Mouse (Mus musculus) heart, adult 8-10 months (tissue): Measurements from ENCODE around the gene Map7d3. TPM values are rescaled to one million over a fixed set of nuclear protein-coding genes. Genes with fewer than 3 reads are reported as not detected.

Source experiments
- DNase-seq: peaks from one replicate; pipeline ENCODE4 v3.0.0; 2022; ENCODE audit warnings: low spot score
- total RNA-seq, 4 experiments: library from RNA; stranded (reverse); gene quantifications; 2 replicates each; pipeline ENCODE4 v1.2.4; 2022

Gene Map7d3
- under 1 TPM; 0.20 to 0.52 (median 0.38) TPM for total RNA-seq

- no peak for DNase-seq
These were observed at the start of gene Map7d3 for GRCm38 (mm10) chrX:56821765-56822603. Gene Map7d3 (minus strand): TSS chrX:56822326.

DNA sequence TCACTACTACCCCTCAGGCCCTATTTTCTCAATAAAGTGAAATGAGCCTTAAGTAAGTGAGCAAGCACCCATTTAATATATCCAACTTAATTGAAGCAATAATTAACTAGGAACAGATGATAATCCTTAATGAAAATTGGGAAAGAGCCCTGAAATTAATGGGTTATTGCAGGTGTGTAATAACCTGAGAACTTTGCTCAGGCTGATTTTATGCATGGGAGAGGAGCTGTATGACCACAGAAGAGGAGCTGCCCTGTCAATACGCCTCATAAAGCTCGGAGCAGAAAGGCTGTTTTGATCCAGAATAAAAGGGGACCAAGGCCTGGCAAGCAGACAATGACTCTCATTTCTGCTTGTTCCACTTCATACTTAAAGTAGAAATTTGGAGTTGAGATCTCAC, 47.7 kb upstream of the Map7d3 start, which contains the start of gene Adgrg4:
Gene Adgrg4 (plus strand): TSS at position 301 of the 400 bp plus-strand sequence.
- DNase-seq, result no peak

DNA sequence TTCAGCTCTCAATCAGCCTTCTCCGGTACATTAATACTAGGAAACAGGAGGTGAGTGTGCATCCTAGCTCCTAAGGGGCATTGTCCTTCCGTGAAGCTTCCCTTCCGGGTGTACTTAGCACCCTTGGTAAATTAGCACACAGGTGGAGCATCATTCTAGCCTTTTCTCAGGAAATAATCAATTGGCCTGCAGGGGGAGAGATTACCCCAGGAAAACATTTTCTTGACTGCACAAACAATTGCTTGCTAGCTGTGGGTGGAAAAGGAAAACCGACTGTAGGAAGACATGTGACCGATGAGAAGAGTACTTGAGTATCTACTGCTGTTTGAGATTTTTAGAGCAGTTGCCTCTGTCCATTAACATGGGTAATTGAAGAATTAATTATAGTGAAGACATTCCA, 19.1 kb upstream of the Map7d3 start:
- no peak for DNase-seq

- DNase-seq, result peak; percentile 22
These were observed 17.2 kb upstream of the Map7d3 start for GRCm38 (mm10) chrX:56839369-56839768.

- no peak for DNase-seq
These were observed 13.7 kb upstream of the Map7d3 start for GRCm38 (mm10) chrX:56835842-56836241.

- DNase-seq, result no peak
These were observed 5.4 kb upstream of the Map7d3 start for GRCm38 (mm10) chrX:56827492-56827891.

GRCm38 (mm10) chrX:56791268-56791667, 30.9 kb downstream of the Map7d3 start:
- peak; percentile 37 for DNase-seq

GRCm38 (mm10) chrX:56790591-56790990, 31.5 kb downstream of the Map7d3 start:
- DNase-seq, result no peak

DNA sequence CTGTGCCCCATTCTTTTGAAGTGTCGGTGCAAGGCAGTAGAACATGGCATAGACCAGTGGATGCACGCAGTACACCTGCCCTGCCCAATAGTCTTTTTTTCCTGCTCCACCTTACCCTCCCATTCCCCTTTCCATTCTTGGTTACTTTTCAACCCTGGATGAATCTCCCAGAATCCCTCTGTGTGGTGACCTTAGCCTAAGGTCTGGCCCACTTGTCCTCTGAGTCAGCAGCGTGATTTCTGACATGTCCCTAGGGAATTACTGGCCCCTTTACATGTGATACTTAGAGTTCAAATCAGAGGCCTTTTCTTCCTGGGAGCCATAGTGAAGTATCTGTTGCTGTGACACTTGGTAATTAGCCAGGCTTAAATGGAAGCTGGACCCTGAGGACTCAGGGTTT, 34.6 kb downstream of the Map7d3 start:
- no peak for DNase-seq

DNA sequence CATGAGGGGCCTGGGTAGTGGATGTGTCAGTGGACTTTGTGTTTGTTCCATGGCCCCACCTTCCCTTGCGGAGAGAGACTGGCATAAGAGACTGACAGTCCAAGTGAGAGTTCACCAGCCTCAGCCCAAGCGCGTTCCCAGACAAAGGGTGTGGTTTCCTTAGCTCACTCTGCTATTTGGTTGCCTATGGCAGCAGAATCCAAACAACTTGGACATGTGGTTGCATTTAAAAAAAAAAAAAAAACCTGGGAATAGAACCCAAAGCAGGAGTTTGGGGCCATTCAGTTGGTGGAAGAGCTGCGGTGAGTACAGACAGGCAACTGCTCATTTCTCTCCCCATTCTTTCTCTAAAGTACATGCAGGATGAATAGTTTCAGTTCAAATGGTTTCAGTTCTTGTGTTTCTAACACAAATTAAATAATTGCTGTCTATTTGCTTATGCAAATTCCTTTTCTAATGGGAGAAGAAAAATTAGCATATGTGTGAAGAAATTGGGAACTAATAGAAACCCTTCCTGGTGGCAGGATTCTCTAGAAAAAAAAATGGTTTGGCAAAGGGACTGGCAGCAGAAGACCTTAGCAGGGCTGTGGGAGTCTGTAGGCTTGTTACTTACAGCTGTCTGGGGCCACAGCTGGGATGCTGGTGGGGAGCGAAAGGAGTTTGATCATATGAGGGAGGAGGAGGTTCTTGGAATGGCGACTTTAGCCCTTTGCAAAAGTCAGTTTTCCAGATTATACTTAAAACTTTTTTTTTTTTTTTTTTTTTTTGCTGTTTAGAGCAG, 35.7 kb downstream of the Map7d3 start:
- DNase-seq, result peak; percentile 41

DNA sequence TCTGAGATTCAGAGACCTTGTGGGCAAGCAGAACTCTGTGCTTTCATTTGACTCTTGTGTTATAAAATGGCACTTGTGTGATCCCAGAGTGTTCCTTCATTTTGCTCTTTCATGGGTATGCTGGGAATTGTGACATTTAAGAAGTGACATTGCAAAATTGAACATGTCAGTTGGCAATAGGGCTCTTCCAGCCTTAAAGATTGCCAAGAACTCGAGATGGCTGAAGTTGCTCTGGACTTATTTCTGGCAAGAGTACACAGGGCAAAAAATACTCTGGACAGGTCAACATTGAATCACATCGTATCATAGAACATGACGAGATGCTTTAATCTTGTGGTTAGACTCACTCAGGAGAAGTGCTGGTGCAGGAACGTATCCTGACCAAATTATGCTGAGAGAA, 48.8 kb downstream of the Map7d3 start:
- no peak for DNase-seq

GRCm38 (mm10) chrX:56771751-56772150, 50.4 kb downstream of the Map7d3 start:
- no peak for DNase-seq

GRCm38 (mm10) chrX:56769838-56770237, 52.3 kb downstream of the Map7d3 start:
- DNase-seq, result no peak

- DNase-seq, result no peak
These were observed 61.8 kb downstream of the Map7d3 start for GRCm38 (mm10) chrX:56760257-56760760.

- no peak for DNase-seq
These were observed 65.8 kb downstream of the Map7d3 start for GRCm38 (mm10) chrX:56756352-56756751.

GRCm38 (mm10) chrX:56755646-56756045, 66.5 kb downstream of the Map7d3 start:
- DNase-seq, result no peak

- DNase-seq, result no peak
These were observed 68.5 kb downstream of the Map7d3 start for GRCm38 (mm10) chrX:56753317-56754289.

DNA sequence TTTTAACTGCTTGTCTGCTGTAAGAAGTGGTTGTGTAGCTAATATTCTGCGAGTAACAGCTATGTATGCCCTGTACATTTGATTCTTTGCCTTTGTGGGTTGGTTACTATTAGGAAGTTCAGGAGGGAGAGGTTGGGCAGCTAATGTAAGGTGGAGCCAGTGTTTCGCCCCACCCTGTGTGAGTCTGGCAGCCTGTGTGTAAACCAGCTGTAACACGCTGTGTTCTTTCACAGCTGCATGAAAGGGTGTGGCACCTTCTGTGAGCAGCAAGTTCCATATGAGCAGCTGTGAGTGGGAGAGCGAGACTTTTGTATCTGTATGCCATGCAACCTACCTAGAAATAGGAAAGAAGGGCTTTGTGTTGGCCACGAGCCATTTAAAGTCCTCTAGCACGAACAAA, 70.0 kb downstream of the Map7d3 start:
- DNase-seq, result no peak

DNA sequence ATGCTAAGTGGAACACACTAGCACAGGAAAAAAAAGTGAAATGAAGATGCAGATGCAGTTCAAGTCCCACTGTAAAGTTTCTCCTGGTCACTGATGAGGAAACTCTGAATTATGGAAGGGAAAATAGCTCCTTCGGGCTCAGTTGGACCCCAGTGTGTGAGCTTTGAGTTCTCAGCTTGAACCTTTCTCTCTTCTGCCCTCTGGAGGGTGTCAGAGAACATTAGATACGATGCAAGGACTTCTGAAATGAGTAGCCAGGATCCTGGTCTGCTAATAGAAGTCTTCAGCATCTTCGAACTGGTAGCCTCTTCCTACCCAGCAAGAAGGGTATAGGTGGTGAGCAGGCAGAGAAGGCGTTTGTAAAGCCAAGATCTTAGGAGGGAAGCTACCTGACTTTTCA, 70.6 kb downstream of the Map7d3 start:
- DNase-seq, result no peak
